In the genomic region with DNA sequence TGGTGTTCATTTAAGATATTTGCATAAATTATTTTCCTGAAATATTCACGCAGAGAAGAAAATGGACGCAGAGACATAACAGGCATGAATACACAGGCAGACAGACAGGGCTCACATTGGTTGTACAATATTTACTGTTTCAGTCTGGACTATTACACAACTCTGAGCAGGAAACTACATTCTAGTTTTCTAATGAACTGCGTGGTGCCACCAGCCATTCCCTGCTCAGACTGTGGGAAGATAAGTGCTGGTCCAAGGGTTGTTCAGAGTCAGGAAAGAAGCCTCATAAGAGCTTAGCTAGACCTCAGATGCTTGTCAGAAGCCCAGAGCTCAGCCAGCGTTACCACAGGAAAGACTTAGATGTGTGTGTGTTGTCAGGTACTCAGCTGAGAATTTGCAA, we compare ENCODE assay signal across 24 mouse cellular contexts.
"Had no signal": no experiment of that assay in that cellular context is flagged by ENCODE, and none has a peak within 500 bp of the region (broad histone marks: within the 10 kb centered on the region; RNA-seq: fewer than 3 reads in every experiment).

No protein-coding gene starts in this region.

- H3K4me2 ChIP-seq: heart, embryonic 11.5 days; heart, embryonic 13.5 days; heart, embryonic 15.5 days; hindbrain, embryonic 13.5 days; hindbrain, embryonic 15.5 days; limb, embryonic 12.5 days had no signal

- H3K4me3 ChIP-seq: gastrocnemius, adult 2 months; heart, adult 2 months; heart, embryonic 13.5 days; heart, embryonic 15.5 days; hindbrain, embryonic 13.5 days; hindbrain, embryonic 15.5 days; layer of hippocampus, adult 2 months; left cerebral cortex, adult 2 months; limb, embryonic 10.5 days; limb, embryonic 12.5 days had no signal

- H3K27me3 ChIP-seq: heart, embryonic 13.5 days; heart, embryonic 15.5 days; hindbrain, embryonic 13.5 days; hindbrain, embryonic 15.5 days; limb, embryonic 12.5 days had no signal

- H3K9ac ChIP-seq: heart, embryonic 13.5 days; heart, embryonic 15.5 days; hindbrain, embryonic 13.5 days; hindbrain, embryonic 15.5 days; limb, embryonic 12.5 days had no signal

- H3K36me3 ChIP-seq: heart, embryonic 13.5 days; heart, embryonic 15.5 days; hindbrain, embryonic 13.5 days; hindbrain, embryonic 15.5 days; limb, embryonic 10.5 days; limb, embryonic 12.5 days had no signal

- H3K9me3 ChIP-seq: heart, embryonic 13.5 days; heart, embryonic 15.5 days; hindbrain, embryonic 13.5 days; hindbrain, embryonic 15.5 days; limb, embryonic 10.5 days; limb, embryonic 12.5 days had no signal

- H3K27ac ChIP-seq: gastrocnemius, adult 2 months; heart, adult 2 months; heart, embryonic 13.5 days; heart, embryonic 15.5 days; hindbrain, embryonic 13.5 days; hindbrain, embryonic 15.5 days; hindbrain, postnatal 0 days; layer of hippocampus, adult 2 months; left cerebral cortex, adult 2 months; limb, embryonic 10.5 days; limb, embryonic 12.5 days had no signal

- ATAC-seq: forebrain, embryonic 16.5 days; hindbrain, postnatal 0 days had no signal

- DNase-seq: gastrocnemius, adult 2 months; gastrocnemius, postnatal 10 days; gastrocnemius, postnatal 25 days; heart, adult 11 months; heart, adult 2 months; heart, postnatal 14 days; heart, postnatal 36 days; kidney, adult 18-20 months; kidney, adult 8-10 months; kidney, postnatal 10 days; kidney, postnatal 25 days; kidney, postnatal 4 days; liver had no signal

- H3K4me1 ChIP-seq: heart, embryonic 13.5 days; heart, embryonic 15.5 days; hindbrain, embryonic 13.5 days; hindbrain, embryonic 15.5 days had no signal
